Mouse (Mus musculus) CH12.LX (cell line): ENCODE results near the gene St6galnac4. TPM values are rescaled to one million over a fixed set of nuclear protein-coding genes. Genes with fewer than 3 reads are reported as not detected.

Source experiments
- DNase-seq: peaks from one replicate; pipeline ENCODE4 v3.0.0-alpha.2; 2013; ENCODE audit errors: extremely low read depth
- H3K27ac ChIP-seq: 2 replicates; pipeline ENCODE4 v1.5.1; 2012; ENCODE audit warnings: low read depth, mild to moderate bottlenecking, control low read depth, moderate library complexity; ENCODE audit not compliant: insufficient read depth
- H3K27me3 ChIP-seq: replicated peaks from 2 replicates; pipeline ENCODE3; 2012; ENCODE audit warnings: inconsistent platforms
- H3K36me3 ChIP-seq, 2 experiments: replicated peaks in 1 of 2; 2 replicates each; pipeline versions ENCODE3 to v1.6.1; 2012; ENCODE audit warnings: inconsistent platforms in 1 of 2, low read length in 1 of 2, mild to moderate bottlenecking in 1 of 2, mixed read lengths in 1 of 2, moderate library complexity in 1 of 2; ENCODE audit not compliant: control insufficient read depth in 1 of 2, insufficient read depth in 1 of 2
- H3K4me1 ChIP-seq, 2 experiments: 2 replicates each; pipeline ENCODE4 v1.6.1; 2012; ENCODE audit warnings: inconsistent platforms in 1 of 2, moderate library complexity in 1 of 2; ENCODE audit not compliant: insufficient read depth in 2 of 2, control insufficient read depth in 1 of 2
- H3K4me2 ChIP-seq: 2 replicates; pipeline ENCODE4 v1.6.1; 2012; ENCODE audit warnings: low read depth, mild to moderate bottlenecking, control low read depth; ENCODE audit not compliant: poor library complexity, insufficient read depth, severe bottlenecking
- H3K4me3 ChIP-seq, 3 experiments: fragments of 150-350 bp in 1 of 3; sonication (generic) in 1 of 3; replicated peaks in 1 of 3; 2 replicates each; pipeline versions ENCODE3 to v1.5.1; 2011 to 2012; ENCODE audit warnings: low read depth in 2 of 3, low read length in 2 of 3, mild to moderate bottlenecking in 2 of 3, moderate library complexity in 2 of 3, control low read depth in 1 of 3, improper control_type of control experiment in 1 of 3, inconsistent platforms in 1 of 3, mixed read lengths in 1 of 3; ENCODE audit not compliant: poor library complexity in 1 of 3
- H3K79me2 ChIP-seq: replicated peaks from 2 replicates; pipeline ENCODE4 v1.6.1; 2012; ENCODE audit warnings: mild to moderate bottlenecking, moderate library complexity; ENCODE audit not compliant: control insufficient read depth, poor library complexity, insufficient read depth, severe bottlenecking; ENCODE audit errors: extremely low read depth
- H3K9ac ChIP-seq: 2 replicates; pipeline ENCODE4 v1.6.1; 2012; ENCODE audit warnings: low read depth, mild to moderate bottlenecking, control low read depth, moderate library complexity; ENCODE audit not compliant: insufficient read depth
- H3K9me3 ChIP-seq: replicated peaks from 2 replicates; pipeline ENCODE3; 2012; ENCODE audit warnings: low read length, inconsistent platforms, mixed read lengths
- BHLHE40 ChIP-seq: IDR thresholded peaks from 2 replicates; pipeline ENCODE4 v1.6.1; 2011; ENCODE audit warnings: mild to moderate bottlenecking, low read depth, low read length, improper control_type of control experiment
- CHD1 ChIP-seq: IDR thresholded peaks from 2 replicates; pipeline ENCODE4 v1.6.1; 2012; ENCODE audit warnings: low read depth, low read length, improper control_type of control experiment, inconsistent platforms
- CHD2 ChIP-seq: IDR thresholded peaks from 2 replicates; pipeline ENCODE4 v1.6.1; 2011; ENCODE audit warnings: low read length, improper control_type of control experiment
- CTCF ChIP-seq, 2 experiments: IDR thresholded peaks in 1 of 2; conservative IDR thresholded peaks in 1 of 2; 2 replicates each; pipeline ENCODE4 v1.5.1; 2011 to 2012; ENCODE audit warnings: low read depth in 2 of 2, low read length in 2 of 2, improper control_type of control experiment in 1 of 2, inconsistent platforms in 1 of 2, mild to moderate bottlenecking in 1 of 2, moderate library complexity in 1 of 2
- E2F4 ChIP-seq: IDR thresholded peaks from 2 replicates; pipeline ENCODE4 v1.6.1; 2011; ENCODE audit warnings: low read depth, low read length, improper control_type of control experiment; ENCODE audit not compliant: insufficient replicate concordance
- ELF1 ChIP-seq: IDR thresholded peaks from 2 replicates; pipeline ENCODE4 v1.6.1; 2014; ENCODE audit warnings: low read depth, mild to moderate bottlenecking, inconsistent platforms, low read length, improper control_type of control experiment
- EP300 ChIP-seq: IDR thresholded peaks from 2 replicates; pipeline ENCODE4 v1.6.1; 2011; ENCODE audit warnings: low read length, improper control_type of control experiment
- ETS1 ChIP-seq: conservative IDR thresholded peaks from 2 replicates; pipeline ENCODE4 v1.6.1; 2012; ENCODE audit warnings: low read depth, mild to moderate bottlenecking, inconsistent platforms, low read length, improper control_type of control experiment, moderate library complexity
- GABPA ChIP-seq: IDR thresholded peaks from 2 replicates; pipeline ENCODE4 v1.6.1; 2012; ENCODE audit warnings: low read depth, low read length, improper control_type of control experiment, inconsistent platforms; ENCODE audit not compliant: insufficient replicate concordance
- KAT2A ChIP-seq: IDR thresholded peaks from 2 replicates; pipeline ENCODE4 v1.6.1; 2012; ENCODE audit warnings: low read length, improper control_type of control experiment, inconsistent platforms; ENCODE audit not compliant: insufficient replicate concordance
- MAFK ChIP-seq: IDR thresholded peaks from 2 replicates; pipeline ENCODE4 v1.6.1; 2011; ENCODE audit warnings: low read length, improper control_type of control experiment; ENCODE audit not compliant: insufficient replicate concordance
- MAX ChIP-seq: IDR thresholded peaks from 2 replicates; pipeline ENCODE4 v1.6.1; 2011; ENCODE audit warnings: low read length, improper control_type of control experiment
- PAX5 ChIP-seq: IDR thresholded peaks from 2 replicates; pipeline ENCODE4 v1.6.1; 2012; ENCODE audit warnings: low read length, inconsistent platforms, mixed read lengths
- POLR2A ChIP-seq: IDR thresholded peaks from 2 replicates; pipeline ENCODE4 v1.6.1; 2011; ENCODE audit warnings: low read depth, mild to moderate bottlenecking, improper control_type of control experiment, low read length
- RCOR1 ChIP-seq: conservative IDR thresholded peaks from 2 replicates; pipeline ENCODE4 v1.6.1; 2012; ENCODE audit warnings: low read depth, mild to moderate bottlenecking, inconsistent platforms, low read length, improper control_type of control experiment
- SIN3A ChIP-seq: IDR thresholded peaks from 2 replicates; pipeline ENCODE4 v1.6.1; 2012; ENCODE audit warnings: low read length, improper control_type of control experiment, inconsistent platforms
- SMC3 ChIP-seq: IDR thresholded peaks from 2 replicates; pipeline ENCODE4 v1.6.1; 2011; ENCODE audit warnings: low read depth, low read length, improper control_type of control experiment
- USF2 ChIP-seq: conservative IDR thresholded peaks from 2 replicates; pipeline ENCODE4 v1.6.1; 2011; ENCODE audit warnings: low read depth, low read length, improper control_type of control experiment
- ZMIZ1 ChIP-seq: IDR thresholded peaks from 2 replicates; pipeline ENCODE4 v1.6.1; 2012; ENCODE audit warnings: low read depth, mild to moderate bottlenecking, inconsistent platforms, low read length, improper control_type of control experiment
- ZNF384 ChIP-seq: IDR thresholded peaks from 2 replicates; pipeline ENCODE4 v1.6.1; 2012; ENCODE audit warnings: low read depth, low read length, improper control_type of control experiment, inconsistent platforms
- dilution Hi-C: fragments of 300-500 bp; cut with MboI; formaldehyde crosslinking; loops from 2 replicates; pipeline ENCODE4 v1.14.3; 2020; ENCODE audit warnings: low sequenced_read_pairs; ENCODE audit not compliant: extremely low pct_unique_long_range_greater_than_20kb, extremely low pct_ligation_motif_present
- in situ Hi-C: fragments of 300-500 bp; cut with MboI; formaldehyde crosslinking; loops from 3 replicates; pipeline ENCODE4 v1.14.3; 2019; ENCODE audit warnings: low sequenced_read_pairs, low pct_ligation_motif_present, low pct_unique_long_range_greater_than_20kb, mixed read lengths
- polyA plus RNA-seq: library from polyadenylated mRNA; unstranded; fragments of >175 nt; gene quantifications from 2 replicates; pipeline ENCODE4 v1.2.1, GENCODE M21; 2012; ENCODE audit warnings: low read depth; ENCODE audit not compliant: insufficient read length
- total RNA-seq, 2 experiments: library from RNA; depleted of rRNA; stranded (reverse); fragments of 300-350 nt in 1 of 2; fragments of >200 nt in 1 of 2; gene quantifications; 2 replicates each; pipeline ENCODE4 v1.2.3; 2012 to 2014

St6galnac4 gene
- total and polyA plus RNA-seq, 3 experiments, result 51.9 to 81.7 (median 58.3) TPM

DNA sequence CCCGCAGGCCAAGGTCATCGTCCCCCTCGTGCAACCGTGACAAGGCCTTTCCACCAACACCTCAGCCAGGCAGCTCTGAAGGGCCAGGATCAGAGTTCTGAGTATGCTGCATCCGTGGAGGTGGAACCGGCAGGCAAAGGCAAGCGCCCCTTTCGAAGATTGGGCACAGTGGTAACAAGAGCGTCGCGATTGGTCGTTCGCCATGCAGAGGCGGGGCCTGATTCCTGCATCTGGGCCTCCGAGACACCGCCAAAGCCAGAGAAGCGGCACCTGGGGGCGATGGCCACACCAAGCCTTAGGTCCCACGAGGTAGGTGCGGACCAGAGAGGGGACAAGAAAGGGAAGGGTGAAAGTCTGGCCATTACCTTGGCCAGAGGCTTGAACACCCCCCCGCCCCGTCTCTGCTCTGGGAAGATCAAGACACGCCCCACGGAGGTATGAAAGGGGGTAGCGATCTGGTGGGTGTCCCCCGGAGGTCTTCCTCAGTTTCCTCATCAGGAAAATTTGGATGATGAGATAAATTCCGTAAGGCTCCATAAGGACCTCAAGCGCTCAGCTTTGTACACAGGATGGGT lies 11.2 kb upstream of the St6galnac4 start, which contains the start of gene 9430097D07Rik:
Gene 9430097D07Rik, minus strand, starts transcription at position 99 of the 575 bp plus-strand sequence.
- H3K9ac ChIP-seq, result no peak within 1 kb of the TSS
- peaks cover 11 to 50% of the 10 kb centered on the region in 2 experiments for H3K36me3 ChIP-seq
- dilution Hi-C loops (no loop called here), in situ Hi-C loops (loop anchor here (5.0 kb wide), 1 partner anchor 37 kb away; no protein-coding TSS in a partner anchor)
- TF ChIP-seq CHD1 (no peak), ZMIZ1 (no peak), ZNF384 (no peak), USF2 (no peak), MAX (no peak), E2F4 (no peak)
- no peak within 1 kb of the TSS for H3K27ac ChIP-seq
- H3K4me2 ChIP-seq, result no peak within 1 kb of the TSS
- no peaks in the 10 kb centered on the region for H3K27me3 ChIP-seq
- peaks cover 3 to 30% of the 10 kb centered on the region in 2 experiments for H3K4me1 ChIP-seq
- H3K9me3 ChIP-seq, result no peaks in the 10 kb centered on the region
- no peak for DNase-seq
- peaks cover 16% of the 10 kb centered on the region for H3K79me2 ChIP-seq
- no peak within 1 kb of the TSS for H3K4me3 ChIP-seq

DNA sequence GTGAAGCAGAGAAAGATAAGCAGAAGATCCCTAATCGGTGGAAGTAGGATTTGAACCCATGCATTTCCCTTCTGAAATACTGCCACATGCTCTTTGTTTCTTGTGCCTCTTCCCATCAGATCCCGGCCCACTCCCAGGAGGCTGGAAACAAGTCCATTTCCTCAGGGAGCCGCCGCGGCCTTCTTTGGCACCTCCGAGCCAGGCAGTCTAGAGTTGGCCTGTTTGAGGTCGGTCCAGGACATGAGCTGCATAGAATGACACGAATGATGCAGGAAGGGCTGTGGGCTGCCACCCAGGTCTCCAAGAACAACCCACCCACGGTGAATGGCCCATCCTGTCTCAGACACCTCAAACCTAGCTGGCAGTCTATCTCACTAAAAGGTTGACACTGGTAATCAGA lies 10.4 kb upstream of the St6galnac4 start:
- Histone ChIP-seq H3K4me2 (no peak overlapping the region), H3K4me1 (peaks cover 3 to 30% of the 10 kb centered on the region in 2 experiments), H3K4me3 (no peak overlapping the region), H3K9ac (no peak overlapping the region), H3K27ac (no peak overlapping the region), H3K27me3 (no peaks in the 10 kb centered on the region), H3K9me3 (no peaks in the 10 kb centered on the region), H3K36me3 (peaks cover 11 to 53% of the 10 kb centered on the region in 2 experiments), H3K79me2 (peaks cover 8% of the 10 kb centered on the region)
- in situ Hi-C loops (loop anchor here (5.0 kb wide), 1 partner anchor 36 kb away; no protein-coding TSS in a partner anchor), dilution Hi-C loops (no loop called here)
- no peak for DNase-seq
- no peak for TF ChIP-seq GABPA

DNA sequence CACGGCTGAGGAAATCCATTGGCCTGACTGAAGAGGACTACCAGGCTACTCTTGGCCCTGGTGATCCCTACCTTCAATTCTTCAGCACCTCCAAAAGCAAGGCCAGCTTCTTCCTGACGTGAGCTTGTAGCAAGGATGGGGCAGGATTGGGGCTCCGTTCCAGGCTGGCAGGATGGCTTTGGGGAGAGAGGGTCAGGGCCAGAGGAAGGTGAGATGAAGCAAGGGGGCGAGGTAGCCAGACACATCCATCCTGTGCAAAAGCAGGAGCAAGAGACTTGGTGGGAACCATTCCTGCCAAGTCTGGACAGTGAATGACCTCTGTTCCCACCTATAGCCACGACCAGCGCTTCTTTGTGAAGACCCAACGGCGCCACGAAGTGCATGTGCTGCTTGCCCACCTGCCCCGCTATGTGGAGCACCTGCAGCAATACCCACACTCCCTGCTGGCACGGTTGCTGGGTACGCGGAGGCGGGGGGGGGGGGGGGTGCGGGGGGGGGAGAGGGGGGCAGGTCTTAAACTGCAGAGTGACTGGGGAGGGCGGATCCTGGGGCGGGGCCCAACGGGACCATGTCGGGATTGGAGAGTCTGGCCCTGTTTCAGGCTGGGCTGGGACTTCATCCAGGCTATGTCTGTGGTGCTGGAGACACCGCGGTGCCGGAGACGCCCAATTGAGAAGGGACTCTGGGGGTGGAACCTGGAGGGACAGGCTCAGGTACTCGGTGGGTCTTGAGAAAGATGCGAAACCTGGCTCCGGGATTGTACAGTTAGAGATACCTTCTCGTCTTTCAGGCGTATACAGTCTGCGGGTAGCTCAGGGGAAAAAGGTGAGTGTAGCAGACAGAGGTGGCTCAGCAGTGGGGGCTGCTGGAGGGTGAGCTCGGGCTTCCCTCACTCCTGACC lies 8.5 kb upstream of the St6galnac4 start:
- Histone ChIP-seq H3K9me3 (no peaks in the 10 kb centered on the region), H3K27me3 (no peaks in the 10 kb centered on the region), H3K36me3 (peaks cover 2 to 37% of the 10 kb centered on the region in 2 experiments), H3K79me2 (no peaks in the 10 kb centered on the region), H3K4me2 (no peak overlapping the region), H3K4me1 (peaks cover 5 to 21% of the 10 kb centered on the region in 2 experiments; a peak in 2 of 4 replicates), H3K9ac (no peak overlapping the region)
- dilution Hi-C loops, result no loop called here
- in situ Hi-C loops, result loop anchor here (5.0 kb wide), 1 partner anchor 34 kb away; no protein-coding TSS in a partner anchor
- TF ChIP-seq ELF1, result no peak
- TF ChIP-seq MAX, result no peak
- no peak for TF ChIP-seq POLR2A
- no peak for TF ChIP-seq SIN3A
- no peak for TF ChIP-seq RCOR1
- no peak for TF ChIP-seq PAX5
- no peak for TF ChIP-seq ETS1
- TF ChIP-seq KAT2A, result no peak
- no peak for TF ChIP-seq GABPA
- TF ChIP-seq CHD1, result no peak
- TF ChIP-seq SMC3, result no peak
- TF ChIP-seq CTCF (conservative IDR thresholded peaks at IDR 0.05 in 1 of 2, IDR thresholded peaks at IDR 0.05 in 1 of 2; ENCODE audit: low read depth in 2 of 2, low read length in 2 of 2), result no peak
- no peak for TF ChIP-seq BHLHE40
- no peak for TF ChIP-seq EP300
- no peak for TF ChIP-seq MAFK
- TF ChIP-seq CHD2, result no peak
- TF ChIP-seq E2F4, result no peak
- no peak for TF ChIP-seq USF2
- TF ChIP-seq, all 38 proteins: peak for 0
- Histone ChIP-seq H3K4me3 (no peak overlapping the region), H3K27ac (no peak overlapping the region)
- DNase-seq, result no peak
